Mouse (Mus musculus) brain, embryonic 14.5 days (tissue): ENCODE data around the gene Prdm16.

ENCODE experiments used
- CTCF ChIP-seq: fragments of 200-500 bp; IDR thresholded peaks from 2 replicates; pipeline ENCODE4 v1.5.1; 2012; ENCODE audit warnings: inconsistent platforms, mild to moderate bottlenecking, moderate library complexity, borderline replicate concordance; ENCODE audit not compliant: insufficient read depth, insufficient read length; ENCODE audit errors: extremely low read depth
- POLR2A ChIP-seq: fragments of 200-500 bp; IDR thresholded peaks from 2 replicates; pipeline ENCODE4 v1.6.1; 2012; ENCODE audit warnings: mild to moderate bottlenecking, inconsistent platforms, borderline replicate concordance; ENCODE audit not compliant: poor library complexity, insufficient read depth, insufficient read length, severe bottlenecking; ENCODE audit errors: extremely low read depth

DNA sequence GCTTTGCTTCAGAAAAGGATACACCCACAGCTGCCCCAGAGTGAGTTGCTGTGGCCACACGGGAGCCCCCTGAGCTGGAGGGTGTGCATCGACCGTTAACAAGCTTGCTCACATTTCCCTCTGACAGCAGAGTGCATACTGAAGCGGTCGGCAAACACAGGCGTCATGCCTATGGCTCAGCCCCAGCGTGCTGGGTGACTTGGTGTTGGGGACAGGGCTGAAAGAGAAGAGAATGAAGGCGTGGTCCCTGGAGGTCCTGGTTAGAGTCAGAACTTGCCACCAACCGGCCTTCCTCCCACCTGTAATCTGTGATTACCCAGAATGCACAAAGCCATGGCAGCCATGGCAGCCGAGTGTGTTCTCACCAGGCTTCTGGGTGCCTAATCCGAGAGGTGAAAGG, 277.9 kb downstream of the Prdm16 start:
- TF ChIP-seq POLR2A (no peak), CTCF (no peak)
